In the genomic region with DNA sequence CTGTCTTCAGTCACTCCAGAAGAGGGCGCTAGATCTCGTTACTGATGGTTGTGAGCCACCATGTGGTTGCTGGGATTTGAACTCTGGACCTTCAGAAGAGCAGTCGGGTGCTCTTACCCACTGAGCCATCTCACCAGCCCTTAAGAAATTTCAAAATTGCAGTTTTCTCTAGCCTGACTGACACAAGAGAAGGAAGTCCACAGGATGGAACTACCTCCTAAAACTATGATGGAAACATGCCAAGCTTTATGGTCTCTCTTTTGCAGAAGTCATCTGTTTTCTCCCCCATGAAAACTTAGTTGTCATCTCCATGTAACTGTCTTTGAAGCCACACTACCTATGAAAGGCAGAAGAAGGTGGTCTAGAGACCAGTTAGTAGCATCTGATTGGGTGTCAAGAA, we compare ENCODE assay signal across 16 mouse cellular contexts.
"Had no signal": no experiment of that assay in that cellular context is flagged by ENCODE, and none has a peak within 500 bp of the region (broad histone marks: within the 10 kb centered on the region; RNA-seq: fewer than 3 reads in every experiment).

No protein-coding gene starts in this region.

- H3K4me2 ChIP-seq: neural tube, embryonic 13.5 days; neural tube, embryonic 15.5 days; stomach, embryonic 15.5 days had no signal

- H3K36me3 ChIP-seq: neural tube, embryonic 13.5 days; neural tube, embryonic 15.5 days; stomach, embryonic 15.5 days had no signal

- H3K4me3 ChIP-seq: neural tube, embryonic 13.5 days; neural tube, embryonic 15.5 days; stomach, embryonic 15.5 days had no signal

- H3K27ac ChIP-seq: neural tube, embryonic 13.5 days; neural tube, embryonic 15.5 days; stomach, embryonic 15.5 days; stomach, postnatal 0 days had no signal

- H3K4me1 ChIP-seq: neural tube, embryonic 13.5 days; neural tube, embryonic 15.5 days; stomach, embryonic 15.5 days had no signal

- H3K9ac ChIP-seq: neural tube, embryonic 13.5 days; neural tube, embryonic 15.5 days; stomach, embryonic 15.5 days had no signal

- H3K9me3 ChIP-seq: neural tube, embryonic 13.5 days; neural tube, embryonic 15.5 days; stomach, embryonic 15.5 days had no signal

- DNase-seq: retina, postnatal 1 day; right cerebral cortex, adult 18-20 months; right cerebral cortex, postnatal 14 days; right cerebral cortex, postnatal 25 days; right cerebral cortex, postnatal 4 days; spleen, adult 18-20 months; thymus, adult 18-20 months; thymus, adult 2 months; thymus, postnatal 14 days; thymus, postnatal 25 days; thymus, postnatal 36 days; thymus, postnatal 4 days had no signal

- H3K27me3 ChIP-seq: neural tube, embryonic 13.5 days; neural tube, embryonic 15.5 days; stomach, embryonic 15.5 days had no signal
